Mouse (Mus musculus) limb, embryonic 12.5 days (tissue): ENCODE measurements around the gene Sgcg. TPM values are rescaled to one million over a fixed set of nuclear protein-coding genes. Genes with fewer than 3 reads are reported as not detected.
A peak's percentile ranks its signal among the peaks of the same experiment; 100 is the strongest.

ENCODE experiments used
- ATAC-seq: fragments of 200-750 bp; cut with Nextera tagmentation; 2 replicates; pipeline ENCODE4 v1.8.0; 2017; ENCODE audit warnings: low read depth, moderate TSS enrichment; ENCODE audit not compliant: insufficient number of reproducible peaks, insufficient read depth, low FRiP score, low TSS enrichment
- H3K27ac ChIP-seq: fragments of 300-500 bp; sonication (generic); 2 replicates; pipeline ENCODE4 v1.5.1; 2016; ENCODE audit warnings: mild to moderate bottlenecking, moderate library complexity
- H3K27me3 ChIP-seq: fragments of 300-500 bp; sonication (generic); 2 replicates; pipeline ENCODE4 v1.6.1; 2016; ENCODE audit warnings: mild to moderate bottlenecking, moderate library complexity
- H3K36me3 ChIP-seq: fragments of 300-500 bp; sonication (generic); 2 replicates; pipeline ENCODE4 v1.6.1; 2016; ENCODE audit warnings: mild to moderate bottlenecking, moderate library complexity
- H3K4me1 ChIP-seq: fragments of 300-500 bp; sonication (generic); replicated peaks from 2 replicates; pipeline ENCODE4 v1.6.1; 2016
- H3K4me2 ChIP-seq: fragments of 300-500 bp; sonication (generic); 2 replicates; pipeline ENCODE4 v1.6.1; 2016; ENCODE audit warnings: mild to moderate bottlenecking, moderate library complexity
- H3K4me3 ChIP-seq: fragments of 300-500 bp; sonication (generic); replicated peaks from 2 replicates; pipeline ENCODE4 v1.5.1; 2016; ENCODE audit warnings: mild to moderate bottlenecking
- H3K9ac ChIP-seq: fragments of 300-500 bp; sonication (generic); replicated peaks from 2 replicates; pipeline ENCODE4 v1.6.1; 2016; ENCODE audit warnings: mild to moderate bottlenecking, moderate library complexity
- H3K9me3 ChIP-seq: fragments of 300-500 bp; sonication (generic); 2 replicates; pipeline ENCODE4 v1.6.1; 2016; ENCODE audit warnings: mild to moderate bottlenecking, moderate library complexity
- WGBS: fragments of 180-500 bp; shearing (Covaris S2); methylation state at CpG from one replicate; pipeline ENCODE4 v1.1.7; 2016; 5-methylcytosine and 5-hydroxymethylcytosine counted together
- polyA plus RNA-seq: library from polyadenylated mRNA; unstranded; fragments of >200 nt; fragmentation: Nextera tagmentation; extraction: Ambion mirVana; gene quantifications from 2 replicates; pipeline ENCODE4 v1.2.1, GENCODE M21; 2016

Sgcg gene
- 4.0 and 6.1 TPM in 2 replicates for polyA plus RNA-seq

DNA sequence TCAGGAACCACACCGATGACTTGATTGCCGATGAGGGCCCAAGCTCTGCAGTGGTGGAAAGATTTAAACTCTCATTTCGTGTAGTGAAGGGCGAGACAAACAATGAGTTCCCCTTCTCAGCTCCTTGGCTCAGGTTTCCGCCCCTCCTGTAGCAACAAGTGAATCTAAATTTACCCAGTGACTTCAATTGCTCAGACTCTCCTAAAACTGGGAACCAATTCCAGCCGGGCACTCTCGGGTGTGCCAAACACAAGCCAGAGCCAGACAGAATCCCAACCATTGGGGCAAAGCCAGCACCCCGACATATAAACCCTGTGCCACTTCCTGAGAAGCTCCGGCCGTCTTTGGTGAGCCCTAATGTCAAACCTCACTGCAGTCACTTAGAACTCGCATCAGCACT is at the start of gene Sgcg:
Sgcg (minus strand) TSS at position 139 of the 400 bp plus-strand sequence.
- Histone ChIP-seq H3K4me1 (peaks cover 6% of the 10 kb centered on the region; the same call in 1 of the 2 replicates), H3K27ac (peak within 1 kb of the TSS; percentile 59; the same call in 1 of the 2 replicates), H3K27me3 (no peaks in the 10 kb centered on the region), H3K36me3 (no peaks in the 10 kb centered on the region), H3K9ac (no peak within 1 kb of the TSS), H3K9me3 (no peaks in the 10 kb centered on the region), H3K4me2 (no peak within 1 kb of the TSS), H3K4me3 (no peak within 1 kb of the TSS)
- no peak for ATAC-seq
- WGBS: 39% methylated on average over 11 of the region's 11 CpGs

DNA sequence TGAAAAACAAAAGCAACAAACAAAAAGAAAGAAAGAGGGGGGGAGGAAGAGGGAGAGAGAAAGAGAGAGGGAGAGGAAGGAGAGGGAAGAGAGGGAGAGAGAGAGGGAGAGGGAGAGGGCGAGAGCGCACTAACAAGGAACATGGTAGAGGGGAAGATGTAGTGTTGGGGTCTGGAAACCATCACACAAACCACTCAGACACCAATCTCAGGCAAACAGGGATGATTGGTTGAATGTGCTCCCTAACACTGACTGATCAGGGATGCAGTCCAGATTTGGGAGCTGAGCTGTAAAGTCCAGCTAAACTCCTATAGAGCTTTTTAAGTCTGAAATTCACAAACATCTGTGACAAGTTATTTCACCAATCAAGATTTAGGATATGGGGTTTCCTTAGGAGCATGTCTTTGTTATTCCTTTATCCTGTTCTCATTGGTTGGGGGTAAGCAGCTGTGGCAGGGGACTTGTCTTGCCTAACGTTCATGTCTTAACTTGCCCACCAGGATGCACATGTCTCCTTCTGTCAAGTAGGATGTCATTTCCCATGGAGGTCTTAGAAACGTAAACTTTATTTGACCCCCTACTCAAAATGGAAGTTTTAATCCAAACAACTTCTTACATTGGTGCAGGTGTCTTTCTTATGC is 45.8 kb upstream of the Sgcg start:
- Histone ChIP-seq H3K27ac (no peak overlapping the region), H3K4me3 (no peak overlapping the region), H3K27me3 (no peaks in the 10 kb centered on the region), H3K4me1 (0 out of 2 replicates have a peak, but pooled peaks cover 7% of the 10 kb centered on the region), H3K9ac (no peak overlapping the region), H3K4me2 (no peak overlapping the region), H3K9me3 (no peaks in the 10 kb centered on the region), H3K36me3 (no peaks in the 10 kb centered on the region)
- ATAC-seq: no peak
- WGBS: 69% methylated on average over 4 of the region's 4 CpGs

DNA sequence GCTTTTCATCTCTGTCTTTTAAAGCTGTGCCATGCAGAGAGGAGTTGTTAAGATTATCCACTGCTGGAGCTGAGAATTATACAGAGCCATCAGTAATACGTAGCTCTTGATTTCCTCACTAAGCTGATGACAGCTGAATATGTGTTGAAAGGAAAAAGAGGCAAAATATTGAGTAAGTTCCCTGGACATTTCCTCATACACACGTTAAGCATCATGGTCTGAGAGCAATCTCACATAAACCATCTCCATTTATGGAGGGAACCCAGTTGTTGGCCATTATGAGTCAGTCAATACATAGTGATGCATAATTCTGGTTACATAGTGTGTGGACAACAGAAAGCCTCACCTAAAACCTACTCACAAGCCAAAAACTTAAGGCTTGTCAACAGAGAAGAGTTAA is 44.1 kb upstream of the Sgcg start:
- Histone ChIP-seq H3K4me2 (no peak overlapping the region), H3K27me3 (no peaks in the 10 kb centered on the region), H3K4me3 (no peak overlapping the region), H3K9me3 (no peaks in the 10 kb centered on the region), H3K4me1 (0 out of 2 replicates have a peak, but pooled peaks cover 7% of the 10 kb centered on the region), H3K36me3 (no peaks in the 10 kb centered on the region), H3K27ac (no peak overlapping the region), H3K9ac (no peak overlapping the region)
- no peak for ATAC-seq
- WGBS: 73% methylated on average over 2 of the region's 2 CpGs

DNA sequence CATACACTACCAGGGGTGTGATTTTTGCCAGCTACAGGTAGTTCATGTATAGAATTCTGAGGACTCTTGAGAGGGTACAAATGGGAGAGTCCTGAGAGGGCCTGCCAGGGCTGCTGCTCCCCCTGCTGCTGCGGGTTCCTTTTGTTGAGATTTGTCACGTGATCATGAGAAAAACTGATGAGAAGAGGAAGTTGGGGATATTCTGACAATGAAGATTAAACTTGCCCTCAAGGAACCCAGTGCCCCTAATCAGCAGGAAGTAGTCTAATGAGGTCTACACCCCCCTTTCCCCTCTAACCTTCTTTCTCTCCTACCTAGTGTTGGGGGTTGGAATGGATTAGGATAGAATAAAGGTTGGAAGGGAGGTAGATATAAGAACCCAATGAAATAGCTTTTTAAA is 43.0 kb upstream of the Sgcg start:
- Histone ChIP-seq H3K4me1 (0 out of 2 replicates have a peak, but pooled peaks cover 7% of the 10 kb centered on the region), H3K4me2 (no peak overlapping the region), H3K27ac (no peak overlapping the region), H3K9ac (no peak overlapping the region), H3K27me3 (0 out of 2 replicates have a peak, but pooled peaks cover 3% of the 10 kb centered on the region), H3K36me3 (no peaks in the 10 kb centered on the region), H3K4me3 (no peak overlapping the region), H3K9me3 (no peaks in the 10 kb centered on the region)
- ATAC-seq: no peak
- WGBS: 58% methylated on average over 2 of the region's 2 CpGs

DNA sequence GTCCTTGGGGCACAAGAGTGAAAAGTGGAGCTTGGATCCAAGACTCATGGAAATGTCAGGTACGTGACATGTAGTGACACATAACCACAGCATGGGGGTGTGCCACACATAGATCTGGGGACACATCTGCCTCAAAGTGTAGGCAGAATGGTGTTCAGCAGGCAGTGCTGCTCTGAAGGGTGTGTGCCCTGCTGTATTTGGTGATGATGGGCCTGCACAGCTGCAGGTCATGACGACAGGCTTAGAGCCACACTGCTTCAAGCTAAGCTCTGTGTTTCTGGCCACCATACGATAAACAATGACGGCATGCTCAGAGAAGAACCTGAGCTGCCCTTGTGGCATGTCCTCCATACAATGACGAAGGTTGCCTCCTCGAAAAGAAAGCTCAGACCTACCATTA is 41.5 kb upstream of the Sgcg start:
- no peak for ATAC-seq
- no peak overlapping the region for H3K4me3 ChIP-seq
- H3K4me1 ChIP-seq: 0 out of 2 replicates have a peak, but pooled peaks cover 7% of the 10 kb centered on the region
- no peak overlapping the region for H3K27ac ChIP-seq
- no peak overlapping the region for H3K4me2 ChIP-seq
- no peak overlapping the region for H3K9ac ChIP-seq
- H3K27me3 ChIP-seq: 0 out of 2 replicates have a peak, but pooled peaks cover 3% of the 10 kb centered on the region
- no peaks in the 10 kb centered on the region for H3K9me3 ChIP-seq
- 87% methylated on average over 6 of the region's 6 CpGs for WGBS
- no peaks in the 10 kb centered on the region for H3K36me3 ChIP-seq

- Histone ChIP-seq H3K4me2 (no peak overlapping the region), H3K4me3 (no peak overlapping the region), H3K4me1 (no peaks in the 10 kb centered on the region), H3K27me3 (0 out of 2 replicates have a peak, but pooled peaks cover 3% of the 10 kb centered on the region), H3K27ac (no peak overlapping the region), H3K36me3 (no peaks in the 10 kb centered on the region), H3K9me3 (no peaks in the 10 kb centered on the region), H3K9ac (no peak overlapping the region)
- WGBS: 20% methylated on average over 6 of the region's 6 CpGs
- ATAC-seq: no peak
Observed at GRCm38 (mm10) chr14:61294738-61295079, 36.4 kb upstream of the Sgcg start.

- no peak overlapping the region for H3K4me2 ChIP-seq
Observed at GRCm38 (mm10) chr14:61293884-61294737, 35.8 kb upstream of the Sgcg start.

GRCm38 (mm10) chr14:61290664-61291063 is 32.4 kb upstream of the Sgcg start:
- H3K27ac ChIP-seq: no peak overlapping the region
- no peaks in the 10 kb centered on the region for H3K27me3 ChIP-seq
- H3K9ac ChIP-seq: no peak overlapping the region
- no peaks in the 10 kb centered on the region for H3K36me3 ChIP-seq
- no peaks in the 10 kb centered on the region for H3K4me1 ChIP-seq
- H3K9me3 ChIP-seq: no peaks in the 10 kb centered on the region
- H3K4me3 ChIP-seq: no peak overlapping the region
- H3K4me2 ChIP-seq: no peak overlapping the region
- WGBS: 73% methylated on average over 3 of the region's 3 CpGs
- ATAC-seq: no peak

More at GRCm38 (mm10) chr14:61293884-61294737, 35.8 kb upstream of the Sgcg start:
- no peak overlapping the region for H3K27ac ChIP-seq
- H3K4me3 ChIP-seq: no peak overlapping the region
- H3K27me3 ChIP-seq: 0 out of 2 replicates have a peak, but pooled peaks cover 3% of the 10 kb centered on the region
- no peaks in the 10 kb centered on the region for H3K9me3 ChIP-seq
- ATAC-seq: no peak
- WGBS: 47% methylated on average over 16 of the region's 16 CpGs
- H3K36me3 ChIP-seq: no peaks in the 10 kb centered on the region
- H3K9ac ChIP-seq: no peak overlapping the region
- H3K4me1 ChIP-seq: no peaks in the 10 kb centered on the region

GRCm38 (mm10) chr14:61288606-61289286 is 30.5 kb upstream of the Sgcg start:
- H3K27me3 ChIP-seq: no peaks in the 10 kb centered on the region
- no peak for ATAC-seq
- no peak overlapping the region for H3K4me2 ChIP-seq
- no peak overlapping the region for H3K4me3 ChIP-seq
- H3K4me1 ChIP-seq: no peaks in the 10 kb centered on the region
- no peak overlapping the region for H3K27ac ChIP-seq
- no peak overlapping the region for H3K9ac ChIP-seq
- 68% methylated on average over 19 of the region's 19 CpGs for WGBS
- H3K36me3 ChIP-seq: no peaks in the 10 kb centered on the region
- H3K9me3 ChIP-seq: no peaks in the 10 kb centered on the region

GRCm38 (mm10) chr14:61278676-61279300 is 20.5 kb upstream of the Sgcg start:
- Histone ChIP-seq H3K9ac (no peak overlapping the region), H3K4me3 (no peak overlapping the region), H3K27me3 (peaks cover 36% of the 10 kb centered on the region), H3K27ac (no peak overlapping the region), H3K9me3 (no peaks in the 10 kb centered on the region), H3K4me1 (peaks cover 11% of the 10 kb centered on the region), H3K4me2 (no peak overlapping the region), H3K36me3 (no peaks in the 10 kb centered on the region)
- WGBS: 86% methylated on average over 7 of the region's 7 CpGs
- no peak for ATAC-seq

- 41% methylated on average over 1 of the region's 1 CpGs for WGBS
- Histone ChIP-seq H3K4me2 (no peak overlapping the region), H3K36me3 (no peaks in the 10 kb centered on the region), H3K4me1 (peaks cover 11% of the 10 kb centered on the region), H3K9ac (no peak overlapping the region), H3K27me3 (peaks cover 49% of the 10 kb centered on the region), H3K4me3 (no peak overlapping the region), H3K27ac (no peak overlapping the region), H3K9me3 (no peaks in the 10 kb centered on the region)
- ATAC-seq: no peak
Observed at GRCm38 (mm10) chr14:61277285-61277684, 19.0 kb upstream of the Sgcg start.
